Mouse (Mus musculus): ENCODE measurements around the gene Jph4.

- TF ChIP-seq CTCF (IDR thresholded peaks at IDR 0.05 in 2 of 3, conservative IDR thresholded peaks at IDR 0.05 in 1 of 3; ENCODE audit: control insufficient read depth in 1 of 3, insufficient read depth in 1 of 3, low read depth in 2 of 3, low read length in 3 of 3, poor library complexity in 1 of 3, severe bottlenecking in 1 of 3), result no peak
- TF ChIP-seq JUND (IDR thresholded peaks at IDR 0.05; ENCODE audit: low read depth, low read length), result no peak
Observed at GRCm38 (mm10) chr14:55059931-55060330, 56.8 kb downstream of the Jph4 start.

All from MEL (cell line).